Mouse (Mus musculus) lung, adult 18-20 months (tissue): ENCODE measurements around the gene Higd1b.

ENCODE experiments used
- DNase-seq, 2 experiments: peaks; one replicate each; pipeline ENCODE4 v3.0.0; 2022; ENCODE audit warnings: mixed read lengths in 2 of 2

The Higd1b gene

DNA sequence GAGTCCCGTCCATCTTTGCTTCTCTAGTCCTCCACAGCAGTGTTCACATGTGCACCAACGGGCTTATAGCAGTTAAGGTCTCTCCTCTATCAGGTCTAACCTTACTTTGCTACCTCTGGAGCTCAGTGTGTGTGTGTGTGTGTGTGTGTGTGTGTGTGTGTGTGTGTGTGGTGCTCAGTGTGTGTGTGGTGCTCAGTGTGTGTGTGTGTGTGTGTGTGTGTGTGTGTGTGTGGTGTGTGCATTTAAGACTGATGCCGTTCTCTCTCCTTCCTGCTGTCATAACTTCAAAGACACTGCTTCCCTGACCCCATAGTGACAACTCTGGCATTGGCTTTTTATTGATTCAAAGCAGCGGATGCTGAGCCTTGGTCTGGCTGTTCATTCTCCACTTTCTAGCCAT, at the start of gene Higd1b:
Gene Higd1b (plus strand): TSS at position 301 of the 400 bp plus-strand sequence.
- DNase-seq = no peak

DNA sequence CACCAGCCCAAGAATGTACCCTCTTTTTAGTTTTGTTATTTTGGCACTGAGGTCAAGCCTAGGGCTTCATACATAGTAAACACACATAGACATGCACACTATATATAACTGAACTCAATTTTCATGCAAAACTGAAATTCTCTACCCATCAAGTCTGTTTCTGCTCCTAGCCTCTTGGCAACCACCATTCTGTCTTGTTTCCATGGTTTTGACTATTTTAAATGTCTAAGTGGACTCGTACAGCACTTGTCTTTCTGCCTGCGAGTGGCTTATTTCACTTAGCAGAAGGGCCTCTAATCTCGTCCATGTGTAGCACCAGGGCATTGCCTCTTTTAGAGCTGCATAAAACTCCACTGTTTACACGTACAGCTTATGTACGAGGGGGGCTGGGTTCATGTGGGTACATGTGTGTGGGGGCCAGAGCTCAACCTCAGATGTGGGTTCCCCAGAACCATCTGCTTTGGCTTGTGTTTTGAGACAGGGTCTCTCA, 47.9 kb upstream of the Higd1b start:
- no peak for DNase-seq

DNA sequence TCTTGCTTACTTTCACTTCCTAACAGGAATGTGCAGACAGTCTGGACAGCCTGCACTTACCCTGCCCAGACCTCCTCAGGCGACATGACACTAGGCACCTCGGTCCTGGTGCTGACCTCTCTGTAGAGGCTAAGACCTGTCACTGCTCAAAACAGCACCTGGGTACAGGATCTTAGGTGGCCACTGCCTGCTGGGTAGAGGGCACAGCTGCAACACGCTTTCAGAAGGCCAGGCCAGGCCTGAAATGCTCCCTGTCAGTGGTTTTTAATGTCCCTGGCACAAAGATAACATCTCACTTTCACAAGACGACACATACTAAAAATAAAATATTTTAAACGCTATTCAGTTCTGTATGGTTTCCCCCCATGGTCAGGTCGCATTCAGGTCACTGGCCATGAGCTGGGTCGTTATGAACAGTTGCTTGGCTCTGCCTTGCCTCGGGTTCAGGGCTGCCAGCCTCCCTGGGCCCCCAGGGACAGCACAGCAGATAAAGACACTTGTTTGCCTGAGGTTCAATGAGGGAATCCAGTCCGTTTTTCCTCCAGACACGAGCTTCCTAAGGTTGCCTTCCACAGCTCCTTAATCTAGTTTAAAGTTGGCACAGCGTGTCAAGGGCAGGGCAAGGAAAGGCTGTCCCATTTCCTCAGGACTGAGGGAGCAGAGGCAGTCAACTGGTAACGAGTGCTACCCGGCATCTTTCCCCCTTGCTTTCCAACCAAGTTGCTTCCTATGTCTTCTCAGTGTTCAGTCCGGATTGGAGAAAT, 43.8 kb upstream of the Higd1b start:
- DNase-seq = peak in 1 of 2 experiments; percentile 17

DNA sequence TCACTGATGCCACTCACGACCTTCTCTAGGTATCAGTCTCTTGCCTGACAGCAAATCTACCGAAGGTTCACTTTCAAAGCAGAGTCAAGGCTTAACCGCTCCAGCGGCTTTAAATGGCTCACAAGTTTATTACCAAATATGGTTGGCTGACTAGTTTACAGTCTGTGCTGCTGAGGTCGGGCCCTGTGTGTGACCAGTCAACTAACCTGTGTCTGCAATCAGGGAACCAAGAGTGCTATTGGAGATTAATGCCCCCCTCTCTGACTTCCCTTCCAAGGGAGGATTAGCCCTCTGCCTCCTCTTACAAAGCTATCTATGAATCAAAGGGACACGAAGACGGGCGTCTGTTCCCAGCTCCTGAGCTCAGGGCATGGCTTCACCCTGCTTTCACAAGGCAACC, 41.5 kb upstream of the Higd1b start:
- DNase-seq = no peak

DNA sequence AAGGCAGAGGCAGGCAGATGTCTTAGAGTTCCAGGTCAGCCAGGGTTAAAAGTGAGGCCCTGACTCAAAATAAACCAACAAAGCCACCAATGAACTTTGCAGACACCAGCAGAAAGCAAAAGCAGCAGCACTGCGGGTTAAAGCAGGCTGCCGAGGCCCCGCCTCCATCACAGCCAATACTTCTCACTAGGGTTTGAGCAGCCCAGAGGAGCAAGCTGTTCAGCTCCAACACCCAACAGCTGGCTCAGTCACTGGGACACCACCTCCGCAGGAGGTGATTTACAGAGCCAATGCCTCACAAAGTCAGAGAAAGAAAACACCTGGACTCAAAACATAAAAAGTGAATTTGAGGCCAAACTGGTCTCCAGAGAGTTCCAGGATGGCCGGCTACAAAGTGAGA, 32.2 kb upstream of the Higd1b start:
- no peak for DNase-seq

DNA sequence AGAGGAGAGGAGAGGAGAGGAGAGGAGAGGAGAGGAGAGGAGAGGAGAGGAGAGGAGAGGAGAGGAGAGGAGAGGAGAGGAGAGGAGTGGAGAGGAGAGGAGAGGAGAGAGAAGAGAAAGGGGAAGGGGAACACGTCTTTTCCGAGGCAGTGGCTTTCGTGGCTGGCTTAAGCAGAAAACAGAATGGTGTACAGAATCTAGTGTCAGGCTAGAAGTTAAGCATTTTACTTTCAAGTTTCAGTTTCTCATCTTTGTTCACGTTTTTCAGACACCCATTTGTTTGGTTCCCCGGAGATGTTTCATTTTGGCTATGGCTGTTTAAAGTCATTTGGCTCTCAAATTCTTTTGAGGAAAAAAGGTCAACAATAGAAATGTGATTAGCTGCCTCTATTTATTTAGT, 27.4 kb upstream of the Higd1b start:
- DNase-seq = no peak

DNA sequence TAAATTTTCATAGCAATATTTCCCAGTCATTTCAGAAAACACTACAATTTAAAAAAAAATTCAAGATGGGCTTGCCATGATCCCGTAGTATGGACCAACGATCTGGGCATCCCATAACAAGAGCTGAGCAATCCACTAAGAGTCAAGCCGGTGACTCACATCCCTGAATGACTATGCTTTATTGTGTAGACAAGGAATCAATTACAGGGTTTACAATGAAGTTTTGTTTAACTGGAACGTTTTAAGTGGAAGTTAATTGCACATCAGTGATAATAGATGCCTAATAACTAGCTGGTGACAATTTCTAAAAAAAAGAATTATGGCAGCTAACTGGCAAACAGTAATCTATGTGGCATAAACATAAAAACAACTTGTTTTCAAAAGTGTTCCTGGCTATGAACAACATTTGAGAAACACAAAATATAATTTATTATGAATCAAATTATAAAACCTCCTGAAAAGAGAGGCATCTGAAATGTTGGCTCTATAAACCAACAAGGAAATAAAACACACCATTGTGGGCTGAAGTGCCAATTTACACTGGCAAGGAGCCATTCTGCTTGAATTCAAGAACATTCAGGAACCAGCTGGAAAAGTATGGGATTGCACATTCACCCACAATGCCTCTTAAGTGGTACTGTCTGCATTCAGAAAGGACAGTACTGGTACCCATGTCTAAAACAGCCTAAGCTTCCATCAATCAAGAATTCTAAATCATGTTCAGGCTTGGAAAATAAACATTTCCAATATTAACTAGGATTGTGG, 24.7 kb upstream of the Higd1b start:
- peak; percentile 33 to 50 for DNase-seq

DNA sequence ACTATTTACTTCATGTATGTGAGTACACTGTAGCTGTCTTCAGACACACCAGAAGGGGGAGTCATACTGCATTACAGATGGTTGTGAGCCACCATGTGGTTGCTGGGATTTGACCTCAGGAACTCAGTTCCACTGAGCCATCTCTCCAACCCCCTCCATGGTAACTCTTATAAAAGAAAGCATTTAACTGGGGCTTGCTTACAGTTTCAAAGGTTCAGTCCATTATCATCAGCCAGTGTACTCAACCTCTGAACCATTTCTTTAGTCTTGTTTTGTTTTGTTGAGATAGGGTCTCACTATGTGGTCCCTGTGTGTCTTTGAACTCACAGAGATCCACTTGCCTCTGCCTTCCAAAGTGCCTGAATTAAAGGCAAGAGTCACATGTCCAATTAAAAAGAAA, 20.8 kb upstream of the Higd1b start:
- DNase-seq = no peak

DNA sequence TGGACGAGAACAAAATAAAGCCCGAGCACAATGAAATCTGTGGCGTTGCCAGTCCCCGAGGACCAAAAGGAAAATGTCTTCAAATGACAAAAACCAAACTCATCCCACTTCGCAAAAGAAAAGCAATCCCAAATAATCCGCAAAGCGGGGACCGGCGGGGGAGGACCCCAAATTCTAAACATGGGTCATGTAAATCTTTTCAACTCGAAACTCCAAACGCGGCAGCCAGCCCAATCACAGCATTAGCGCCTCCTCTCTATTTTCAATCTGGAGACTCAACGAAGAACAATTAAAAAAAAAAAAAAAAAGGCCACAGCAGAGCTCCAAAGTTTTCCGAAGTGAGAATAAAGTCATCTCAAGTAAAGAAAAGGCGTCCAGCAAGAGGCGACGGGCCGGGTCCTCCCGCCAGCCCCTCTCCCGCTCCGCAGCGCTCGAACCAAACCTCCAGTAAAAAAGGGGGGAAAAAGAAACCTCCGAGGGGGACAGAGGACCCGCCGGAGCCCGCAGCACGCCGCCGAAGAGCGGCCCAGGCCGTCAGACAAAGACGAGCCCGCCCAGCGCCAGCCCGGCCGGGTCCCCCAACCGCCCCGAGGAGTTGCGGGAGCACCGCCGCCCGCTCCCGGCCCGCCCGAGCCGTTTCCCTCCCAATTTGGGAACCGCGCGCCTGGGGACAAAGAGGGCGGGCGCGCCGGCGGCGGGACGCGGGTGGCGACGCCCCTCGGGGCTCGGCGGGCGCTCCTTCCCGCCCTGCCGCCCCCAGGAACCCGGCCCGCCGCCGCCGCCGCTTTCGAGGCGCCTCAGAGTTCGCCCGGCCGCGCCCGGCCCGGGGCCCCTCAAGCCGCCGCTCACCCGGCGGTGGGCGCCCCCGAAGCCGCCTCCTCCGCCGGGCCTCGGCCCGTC, 17.3 kb upstream of the Higd1b start:
- peak; percentile 13 to 16 for DNase-seq

DNA sequence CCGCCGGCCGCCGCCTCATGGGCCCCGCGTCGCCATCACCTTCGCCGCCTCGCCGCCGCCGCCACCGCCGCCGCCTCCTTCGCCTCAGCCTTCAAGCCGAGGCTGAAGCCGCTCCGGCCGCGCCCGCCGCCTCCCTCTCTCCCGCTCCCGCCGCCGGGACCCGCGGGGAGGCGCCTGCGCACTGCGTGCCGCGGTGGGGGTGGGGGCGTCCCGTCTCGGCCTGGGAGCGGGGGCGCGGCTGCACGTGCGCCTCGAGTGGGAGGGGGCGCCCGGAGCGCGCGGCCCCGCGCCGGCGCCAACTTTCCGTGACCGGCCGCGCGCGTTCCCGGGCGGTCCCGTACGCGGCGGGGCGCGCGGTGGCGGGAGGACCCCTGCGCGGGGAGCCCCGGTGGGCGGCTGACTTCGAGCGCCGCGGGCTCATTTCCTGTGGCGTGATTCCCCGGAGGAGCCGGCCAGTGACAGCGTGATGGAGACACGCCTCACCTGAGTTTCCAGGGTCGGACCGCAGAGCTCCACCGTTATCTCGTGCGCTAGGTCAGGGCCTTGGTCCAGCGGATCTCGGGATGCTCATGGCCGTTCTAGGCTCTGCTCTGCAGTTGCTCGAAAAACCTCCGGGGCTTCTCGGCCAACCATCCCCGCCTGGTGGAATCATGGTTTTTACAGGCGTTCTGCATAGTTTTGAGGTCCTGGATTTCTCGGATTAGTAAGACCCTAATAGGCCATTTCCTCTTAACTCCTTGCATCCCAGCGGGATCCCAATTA, 16.4 kb upstream of the Higd1b start, which contains the start of gene Gjc1:
Gene Gjc1 (minus strand): TSS at position 680 of the 762 bp plus-strand sequence.
- DNase-seq = peak; percentile 38 to 54

DNA sequence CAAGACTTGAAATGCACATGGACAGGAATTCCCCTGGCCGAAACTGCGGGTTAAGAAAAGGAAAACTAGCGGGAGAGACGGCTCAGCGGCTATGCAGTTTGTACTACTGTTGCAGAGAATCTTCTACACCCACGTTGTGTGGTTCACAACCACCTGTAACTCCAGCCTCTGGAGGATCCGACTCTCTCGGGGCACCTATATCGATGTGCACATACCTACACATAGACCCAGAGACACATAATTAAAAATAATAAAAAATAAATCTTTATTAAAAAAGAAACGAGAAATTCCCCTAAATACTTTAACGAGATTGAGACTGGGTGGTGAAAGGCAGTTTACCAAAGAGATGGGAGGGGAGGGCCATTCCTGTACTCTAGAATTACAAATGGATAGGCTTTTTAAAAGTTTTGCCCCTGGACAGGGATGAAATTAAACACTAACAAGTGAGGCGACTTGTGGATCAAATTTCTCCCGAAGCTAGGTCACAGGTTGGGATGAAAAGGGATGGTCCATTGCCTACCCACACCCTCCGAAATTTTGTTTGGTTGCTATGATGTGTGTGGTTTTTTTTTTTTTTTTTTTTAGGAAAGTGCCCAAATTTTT, 15.8 kb upstream of the Higd1b start:
- no peak for DNase-seq

DNA sequence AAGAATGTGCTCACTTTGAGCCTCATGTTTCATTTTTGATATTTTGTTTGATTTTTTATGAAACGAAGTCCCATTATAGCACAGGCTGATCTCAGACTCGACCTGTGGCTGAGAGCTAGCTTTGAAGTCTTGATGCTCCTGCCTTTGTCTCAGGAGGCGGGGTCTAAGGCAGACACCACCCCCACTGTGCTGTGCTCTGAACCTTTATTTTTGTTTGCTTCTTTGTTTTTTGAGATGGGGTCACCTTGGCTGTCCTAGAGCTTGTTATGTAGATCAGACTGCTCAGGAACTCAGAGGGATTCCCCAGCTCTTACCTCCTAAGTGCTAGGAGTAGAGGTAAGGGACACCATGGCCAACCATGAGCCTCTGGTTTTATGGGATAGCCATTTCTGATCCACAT, 15.2 kb upstream of the Higd1b start:
- no peak for DNase-seq

DNA sequence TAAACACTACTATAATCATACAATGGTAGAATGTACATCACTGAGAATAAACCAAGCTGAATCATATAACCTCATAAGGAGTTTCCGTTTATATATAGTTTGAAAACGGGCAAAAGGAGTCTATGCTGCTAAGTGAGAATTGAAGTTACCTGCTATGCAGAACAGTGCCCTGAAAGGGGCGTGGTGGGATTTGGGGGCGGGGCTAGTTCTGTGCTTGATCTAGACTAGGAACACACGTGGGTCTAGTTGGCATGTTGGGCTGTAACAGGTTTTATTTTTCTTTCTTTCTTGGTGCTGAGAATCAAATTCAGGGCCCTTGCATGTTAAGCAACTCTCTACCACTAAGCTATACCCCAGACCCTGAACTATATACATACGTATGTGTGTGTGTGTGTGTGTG, 14.4 kb upstream of the Higd1b start:
- DNase-seq = no peak

DNA sequence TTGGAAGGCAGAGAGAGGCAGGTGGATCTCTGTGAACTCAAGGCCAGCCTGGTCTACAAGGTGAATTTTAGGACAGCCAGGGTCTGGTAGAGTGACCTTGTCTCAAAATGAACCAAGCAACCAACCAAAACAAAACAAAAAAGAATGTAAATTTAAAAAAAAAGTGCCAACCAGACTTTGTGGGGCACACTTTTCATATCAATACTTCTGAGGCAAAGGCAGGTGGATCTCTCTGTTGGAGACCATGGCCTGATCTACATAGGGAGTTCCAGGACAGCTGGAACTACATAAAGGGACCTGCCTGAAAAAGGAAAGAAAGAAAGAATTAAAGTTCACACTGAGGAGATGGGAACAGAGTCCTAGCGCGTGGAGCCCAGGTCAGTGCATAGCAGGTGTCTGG, 9.2 kb upstream of the Higd1b start:
- no peak for DNase-seq

DNA sequence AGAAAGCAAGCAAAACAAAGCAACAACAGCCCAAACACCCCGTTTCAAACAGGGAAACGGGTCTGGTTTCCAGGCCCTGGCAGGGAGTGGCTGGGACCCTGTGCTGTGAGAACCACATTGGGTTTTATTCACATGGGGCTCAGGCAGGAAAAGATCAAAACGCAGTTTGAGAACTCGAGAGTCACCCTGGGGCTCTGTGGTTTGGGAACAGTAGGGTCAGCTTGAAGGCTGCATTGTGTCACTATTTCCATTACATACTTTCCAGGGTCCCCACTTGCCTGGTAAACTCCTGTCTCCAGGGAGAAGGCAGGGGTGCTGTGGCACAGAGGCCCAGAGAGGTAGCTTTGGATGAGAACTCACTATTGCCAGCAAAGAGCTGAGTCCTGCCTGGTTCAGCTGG, 8.6 kb upstream of the Higd1b start:
- no peak for DNase-seq

DNA sequence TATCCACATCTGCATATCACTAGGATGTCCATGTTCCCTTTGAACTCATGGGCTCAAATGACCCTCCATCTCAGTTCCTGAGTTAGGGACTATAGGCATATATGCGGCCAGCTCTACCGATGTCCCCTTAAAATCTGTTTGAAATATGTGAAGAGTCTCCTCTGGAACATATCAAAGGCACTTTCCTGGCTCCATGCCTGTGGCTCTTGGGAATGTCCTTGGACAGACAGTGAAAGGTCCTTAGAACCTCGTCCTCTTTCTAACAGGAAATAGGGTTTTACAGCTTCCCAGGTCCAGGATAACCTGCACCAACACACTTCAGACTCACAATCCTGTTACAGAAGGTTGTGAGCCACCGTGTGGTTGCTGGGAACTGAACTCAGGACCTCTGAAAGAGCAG, 5.4 kb upstream of the Higd1b start:
- DNase-seq = no peak

DNA sequence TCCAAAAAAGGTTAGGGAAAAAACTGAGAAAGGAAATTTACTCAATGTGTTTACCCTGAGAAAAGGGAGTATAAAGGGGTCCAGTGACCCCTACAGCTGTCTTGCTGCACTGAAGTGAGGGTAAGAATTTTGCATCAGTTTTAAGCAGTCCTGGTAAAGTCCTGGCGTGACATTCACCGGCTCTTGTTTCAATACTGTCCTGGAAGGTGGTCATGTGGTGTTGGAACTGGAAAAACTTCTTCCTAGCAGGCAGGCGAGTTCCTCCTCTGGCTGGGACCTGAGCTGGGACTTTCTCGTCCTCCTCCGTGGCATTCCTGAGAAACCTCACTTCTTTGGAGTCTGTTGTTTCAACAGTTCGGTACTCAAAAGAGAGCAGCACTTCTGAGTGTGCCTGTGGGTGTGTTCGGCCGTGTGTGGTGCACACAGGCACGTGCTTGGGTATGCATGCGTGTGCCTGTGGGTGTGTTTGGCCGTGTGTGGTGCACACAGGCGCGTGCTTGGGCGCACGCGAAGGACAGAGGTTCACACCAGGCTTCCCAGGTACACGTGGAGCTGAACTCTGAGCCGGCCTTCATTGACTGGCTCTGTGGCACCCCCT, 2.9 kb upstream of the Higd1b start:
- DNase-seq = no peak

DNA sequence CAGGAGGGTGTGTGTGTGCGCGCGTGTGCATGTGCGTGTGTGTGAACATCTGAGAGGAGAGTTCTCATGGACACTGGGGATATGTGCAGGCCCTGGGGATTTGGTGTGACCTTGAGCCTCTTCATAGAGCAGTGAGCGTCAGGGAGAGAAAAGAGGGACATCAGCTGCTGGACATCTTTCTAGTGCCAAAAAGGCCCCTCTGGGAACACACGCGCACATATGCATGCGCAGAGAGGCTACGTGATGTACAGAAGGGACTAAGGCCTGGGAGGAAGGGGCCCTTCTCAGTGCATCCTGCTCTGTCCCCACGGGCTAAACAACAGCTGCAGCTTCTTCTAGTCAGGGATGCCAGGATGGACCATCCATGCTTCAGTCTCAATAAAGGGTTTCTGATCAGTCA, 1.4 kb upstream of the Higd1b start:
- peak in 1 of 2 experiments; percentile 26 for DNase-seq

DNA sequence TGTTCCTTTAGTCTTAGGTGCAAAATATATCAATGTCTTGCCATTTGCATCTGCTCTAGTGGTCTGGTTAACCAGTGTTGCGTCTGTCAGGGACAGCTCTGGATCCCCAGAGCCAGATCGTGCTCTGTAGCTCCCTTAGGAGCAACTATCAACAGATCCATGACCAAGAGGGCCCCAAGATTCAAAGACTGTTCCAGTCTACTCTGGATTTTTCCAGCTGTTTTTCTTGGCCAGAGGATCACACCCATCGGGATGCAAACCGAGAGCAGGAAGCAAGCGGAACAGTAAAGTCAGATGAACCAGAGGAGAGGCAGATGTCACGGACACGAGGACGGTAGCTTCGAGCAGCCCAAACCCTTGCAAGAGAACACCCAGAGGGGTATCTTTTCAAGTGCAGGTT, 497 bp downstream of the Higd1b start:
- DNase-seq = no peak

DNA sequence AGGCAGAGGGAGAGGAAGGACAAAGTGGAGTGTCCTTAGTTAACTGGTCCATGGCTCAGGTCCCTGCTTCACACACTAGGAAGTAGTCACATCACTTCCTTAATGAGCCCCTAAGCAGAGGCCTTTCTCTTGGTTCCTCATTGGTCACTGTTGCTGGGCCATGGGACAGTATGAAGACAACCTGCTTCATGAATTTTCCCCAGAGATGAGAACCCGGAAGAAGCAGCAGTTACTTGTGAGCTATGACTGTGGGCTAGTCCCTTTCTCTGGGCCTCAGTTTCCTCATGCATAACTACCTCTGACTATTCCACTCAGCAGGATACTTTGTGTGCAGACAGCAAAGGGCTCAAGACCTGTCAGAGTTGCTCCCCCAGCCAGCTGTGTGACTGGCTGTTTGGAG, 1.7 kb downstream of the Higd1b start:
- no peak for DNase-seq

DNA sequence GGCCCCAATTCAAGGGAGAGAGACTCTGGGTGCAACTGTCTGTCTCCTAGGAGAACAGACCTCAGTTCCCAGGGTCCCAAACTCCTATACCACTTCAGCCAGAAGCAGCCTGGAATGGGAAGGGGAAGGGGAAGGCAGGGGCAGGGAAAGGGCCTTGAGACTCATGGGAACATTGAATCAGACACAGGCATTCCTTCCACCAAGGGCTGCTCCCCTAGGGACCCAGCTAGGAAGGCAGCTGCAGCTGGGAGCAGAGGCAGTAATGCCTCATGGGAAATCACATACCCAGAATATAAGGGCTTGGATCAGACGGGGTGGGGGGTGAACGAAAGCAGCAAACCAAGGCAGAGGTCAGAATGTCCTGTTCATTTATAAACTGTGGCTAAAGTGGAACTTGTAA, 2.5 kb downstream of the Higd1b start:
- DNase-seq = peak; percentile 6 to 12
